Mouse (Mus musculus): ENCODE data around the gene Akap6. TPM values are rescaled to one million over a fixed set of nuclear protein-coding genes. Genes with fewer than 3 reads are reported as not detected.

Akap6 gene
- total RNA-seq, 1 experiment: 0.09 TPM

GRCm38 (mm10) chr12:52790350-52790768, 91.2 kb downstream of the Akap6 start:
- H3K4me1 ChIP-seq (ENCODE audit: control insufficient read depth in 2 of 2, insufficient read depth in 2 of 2, low read length in 2 of 2, poor library complexity in 1 of 2): 0 out of 4 replicates have a peak, but pooled peaks cover 0 to 3% of the 10 kb centered on the region in 2 experiments
- TF ChIP-seq CHD2 (IDR thresholded peaks at IDR 0.05; ENCODE audit: low read depth, low read length) (no peak), HCFC1 (IDR thresholded peaks at IDR 0.05; ENCODE audit: borderline replicate concordance, insufficient read depth, low read length) (no peak), ZC3H11A (IDR thresholded peaks at IDR 0.05; ENCODE audit: borderline replicate concordance, low read depth, low read length) (no peak), MAFK (IDR thresholded peaks at IDR 0.05; ENCODE audit: insufficient read depth, low read depth, low read length) (no peak), ZNF384 (IDR thresholded peaks at IDR 0.05; ENCODE audit: low read depth, low read length) (no peak)
- no peak overlapping the region for H3K9ac ChIP-seq (ENCODE audit: insufficient read depth, low read depth, low read length, poor library complexity, severe bottlenecking)
- in situ Hi-C loops (cut with MboI; ENCODE audit: low sequenced_read_pairs in 2 of 2, unreplicated experiment in 2 of 2): no loop called here
- H3K27ac ChIP-seq (ENCODE audit: insufficient read depth, low read depth, low read length, poor library complexity, severe bottlenecking): no peak overlapping the region
- no peaks in the 10 kb centered on the region for H3K36me3 ChIP-seq (ENCODE audit: control insufficient read depth, insufficient read depth, low read length, poor library complexity, severe bottlenecking)
- H3K9me3 ChIP-seq (ENCODE audit: control insufficient read depth, insufficient read depth, low read depth, low read length): no peaks in the 10 kb centered on the region
- peak; percentile 15 for DNase-seq (ENCODE audit: low read depth, low spot score)
- H3K4me3 ChIP-seq (ENCODE audit: insufficient read depth in 1 of 2, low read depth in 1 of 2, low read length in 2 of 2, poor library complexity in 1 of 2, severe bottlenecking in 1 of 2): peak overlapping the region in 1 of 2 experiments; percentile 46; a peak in 2 of 4 replicates

- TF ChIP-seq ZC3H11A (IDR thresholded peaks at IDR 0.05; ENCODE audit: borderline replicate concordance, low read depth, low read length) (no peak), ZNF384 (IDR thresholded peaks at IDR 0.05; ENCODE audit: low read depth, low read length) (no peak), CHD2 (IDR thresholded peaks at IDR 0.05; ENCODE audit: low read depth, low read length) (no peak), MAFK (IDR thresholded peaks at IDR 0.05; ENCODE audit: insufficient read depth, low read depth, low read length) (no peak), HCFC1 (IDR thresholded peaks at IDR 0.05; ENCODE audit: borderline replicate concordance, insufficient read depth, low read length) (no peak)
- Histone ChIP-seq H3K36me3 (ENCODE audit: control insufficient read depth, insufficient read depth, low read length, poor library complexity, severe bottlenecking) (no peaks in the 10 kb centered on the region), H3K4me3 (ENCODE audit: insufficient read depth in 1 of 2, low read depth in 1 of 2, low read length in 2 of 2, poor library complexity in 1 of 2, severe bottlenecking in 1 of 2) (no peak overlapping the region), H3K9ac (ENCODE audit: insufficient read depth, low read depth, low read length, poor library complexity, severe bottlenecking) (no peak overlapping the region), H3K27ac (ENCODE audit: insufficient read depth, low read depth, low read length, poor library complexity, severe bottlenecking) (no peak overlapping the region), H3K4me1 (ENCODE audit: control insufficient read depth in 2 of 2, insufficient read depth in 2 of 2, low read length in 2 of 2, poor library complexity in 1 of 2) (0 out of 4 replicates have a peak, but pooled peaks cover 0 to 3% of the 10 kb centered on the region in 2 experiments), H3K9me3 (ENCODE audit: control insufficient read depth, insufficient read depth, low read depth, low read length) (no peaks in the 10 kb centered on the region)
- in situ Hi-C loops (cut with MboI; ENCODE audit: low sequenced_read_pairs in 2 of 2, unreplicated experiment in 2 of 2): no loop called here
- DNase-seq (ENCODE audit: low read depth, low spot score): no peak
Measured at GRCm38 (mm10) chr12:52794131-52794530, 94.9 kb downstream of the Akap6 start.

DNA sequence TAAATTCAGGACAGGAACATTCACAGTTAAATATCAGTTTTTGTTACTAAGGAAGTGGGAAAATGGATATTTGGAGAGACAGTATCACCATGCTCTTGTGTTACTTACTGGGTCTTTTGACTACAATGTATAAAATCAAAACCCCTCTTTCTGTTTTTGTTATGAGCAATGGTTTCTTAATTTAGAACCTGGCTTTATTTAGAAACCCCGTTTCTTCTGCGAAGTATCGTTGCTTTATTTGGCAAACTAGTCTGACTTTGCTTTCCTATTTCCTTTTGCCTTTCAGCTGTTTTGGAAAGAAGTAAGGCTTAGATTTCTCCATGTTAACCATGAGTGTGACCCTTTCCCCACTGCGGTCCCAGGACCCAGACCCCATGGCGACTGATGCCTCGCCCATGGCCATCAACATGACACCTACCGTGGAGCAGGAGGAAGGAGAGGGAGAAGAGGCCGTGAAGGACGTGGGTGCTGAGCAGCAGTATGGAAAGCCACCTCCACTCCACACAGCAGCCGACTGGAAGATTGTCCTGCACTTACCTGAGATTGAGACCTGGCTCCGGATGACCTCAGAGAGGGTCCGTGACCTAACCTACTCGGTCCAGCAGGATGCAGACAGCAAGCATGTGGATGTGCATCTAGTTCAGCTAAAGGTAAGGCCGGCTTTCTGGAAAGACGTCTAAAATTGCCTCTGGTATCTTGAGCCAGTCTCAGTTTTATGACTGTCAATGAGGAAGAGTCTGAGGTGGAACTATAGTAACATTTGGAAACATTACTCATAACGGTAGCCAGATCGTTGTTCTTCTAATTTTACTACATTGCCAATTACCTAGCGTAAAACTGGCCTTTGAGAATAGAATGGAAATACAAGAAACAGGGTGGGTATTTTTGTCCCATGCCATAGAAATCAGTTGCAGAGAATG, 96.6 kb downstream of the Akap6 start:
- in situ Hi-C loops (cut with MboI; ENCODE audit: low sequenced_read_pairs in 2 of 2, unreplicated experiment in 2 of 2): no loop called here
- no peak for DNase-seq (ENCODE audit: low read depth, low spot score)
- H3K4me3 ChIP-seq (ENCODE audit: insufficient read depth in 1 of 2, low read depth in 1 of 2, low read length in 2 of 2, poor library complexity in 1 of 2, severe bottlenecking in 1 of 2): no peak overlapping the region
- no peaks in the 10 kb centered on the region for H3K9me3 ChIP-seq (ENCODE audit: control insufficient read depth, insufficient read depth, low read depth, low read length)
- H3K27ac ChIP-seq (ENCODE audit: insufficient read depth, low read depth, low read length, poor library complexity, severe bottlenecking): no peak overlapping the region
- 0 out of 4 replicates have a peak, but pooled peaks cover 0 to under 1% of the 10 kb centered on the region in 2 experiments for H3K4me1 ChIP-seq (ENCODE audit: control insufficient read depth in 2 of 2, insufficient read depth in 2 of 2, low read length in 2 of 2, poor library complexity in 1 of 2)
- no peak overlapping the region for H3K9ac ChIP-seq (ENCODE audit: insufficient read depth, low read depth, low read length, poor library complexity, severe bottlenecking)
- TF ChIP-seq CHD2 (IDR thresholded peaks at IDR 0.05; ENCODE audit: low read depth, low read length) (no peak), HCFC1 (IDR thresholded peaks at IDR 0.05; ENCODE audit: borderline replicate concordance, insufficient read depth, low read length) (no peak), ZC3H11A (IDR thresholded peaks at IDR 0.05; ENCODE audit: borderline replicate concordance, low read depth, low read length) (no peak), ZNF384 (IDR thresholded peaks at IDR 0.05; ENCODE audit: low read depth, low read length) (no peak), MAFK (IDR thresholded peaks at IDR 0.05; ENCODE audit: insufficient read depth, low read depth, low read length) (no peak)
- H3K36me3 ChIP-seq (ENCODE audit: control insufficient read depth, insufficient read depth, low read length, poor library complexity, severe bottlenecking): no peaks in the 10 kb centered on the region

GRCm38 (mm10) chr12:52796471-52796795, 97.2 kb downstream of the Akap6 start:
- H3K4me3 ChIP-seq (ENCODE audit: insufficient read depth in 1 of 2, low read depth in 1 of 2, low read length in 2 of 2, poor library complexity in 1 of 2, severe bottlenecking in 1 of 2): no peak overlapping the region
- TF ChIP-seq CHD2 (IDR thresholded peaks at IDR 0.05; ENCODE audit: low read depth, low read length) (no peak), ZC3H11A (IDR thresholded peaks at IDR 0.05; ENCODE audit: borderline replicate concordance, low read depth, low read length) (no peak), MAFK (IDR thresholded peaks at IDR 0.05; ENCODE audit: insufficient read depth, low read depth, low read length) (no peak), ZNF384 (IDR thresholded peaks at IDR 0.05; ENCODE audit: low read depth, low read length) (no peak), HCFC1 (IDR thresholded peaks at IDR 0.05; ENCODE audit: borderline replicate concordance, insufficient read depth, low read length) (no peak)
- H3K9ac ChIP-seq (ENCODE audit: insufficient read depth, low read depth, low read length, poor library complexity, severe bottlenecking): no peak overlapping the region
- in situ Hi-C loops (cut with MboI; ENCODE audit: low sequenced_read_pairs in 2 of 2, unreplicated experiment in 2 of 2): no loop called here
- no peaks in the 10 kb centered on the region for H3K36me3 ChIP-seq (ENCODE audit: control insufficient read depth, insufficient read depth, low read length, poor library complexity, severe bottlenecking)
- DNase-seq (ENCODE audit: low read depth, low spot score): no peak
- no peaks in the 10 kb centered on the region for H3K4me1 ChIP-seq (ENCODE audit: control insufficient read depth in 2 of 2, insufficient read depth in 2 of 2, low read length in 2 of 2, poor library complexity in 1 of 2)
- H3K27ac ChIP-seq (ENCODE audit: insufficient read depth, low read depth, low read length, poor library complexity, severe bottlenecking): no peak overlapping the region
- no peaks in the 10 kb centered on the region for H3K9me3 ChIP-seq (ENCODE audit: control insufficient read depth, insufficient read depth, low read depth, low read length)
